Mouse (Mus musculus): Measurements from ENCODE around the gene 1810049J17Rik. TPM values are rescaled to one million over a fixed set of nuclear protein-coding genes. Genes with fewer than 3 reads are reported as not detected.
"Not testable (repeated sequence)": the region's sequence is repeated elsewhere in the genome, so short reads cannot be mapped to it uniquely, and the experiment has no call there.

1810049J17Rik gene
- 0.99 TPM in 1 of 2 replicates, not detected in the other for polyA plus RNA-seq (2014; fragmentation: Nextera tagmentation; extraction: Ambion mirVana)

- Histone ChIP-seq H3K9ac (replicated peaks; ENCODE audit: low read depth, low read length) (peak within 1 kb of the TSS; percentile 97), H3K4me3 (ENCODE audit: low read depth, low read length) (peak within 1 kb of the TSS; percentile 100), H3K9me3 (ENCODE audit: control insufficient read depth, low read length) (no peaks in the 10 kb centered on the region), H3K4me1 (ENCODE audit: control insufficient read depth, insufficient read depth, low read length) (peaks cover 21% of the 10 kb centered on the region; the same call in 1 of the 2 replicates), H3K27me3 (ENCODE audit: control insufficient read depth, insufficient read depth, low read length) (peaks cover 4% of the 10 kb centered on the region; the same call in 1 of the 2 replicates), H3K27ac (ENCODE audit: low read depth, low read length) (peak within 1 kb of the TSS; percentile 96), H3K4me2 (ENCODE audit: low read depth, low read length) (peak within 1 kb of the TSS; percentile 79), H3K36me3 (ENCODE audit: control insufficient read depth, insufficient read depth, low read length) (no peaks in the 10 kb centered on the region)
- under 1% methylated on average over 44 of the region's 70 CpGs for WGBS
- ATAC-seq (ENCODE audit: low read depth): peak; percentile 52
Measured at GRCm38 (mm10) chr15:12321788-12322621, at the start of gene 1810049J17Rik. TSS of gene 1810049J17Rik (minus strand) at chr15:12321899.

- Histone ChIP-seq H3K27me3 (ENCODE audit: control insufficient read depth, insufficient read depth, low read length) (no peaks in the 10 kb centered on the region), H3K4me1 (ENCODE audit: control insufficient read depth, insufficient read depth, low read length) (peaks cover 18% of the 10 kb centered on the region), H3K4me2 (ENCODE audit: low read depth, low read length) (no peak overlapping the region), H3K9me3 (ENCODE audit: control insufficient read depth, low read length) (no peaks in the 10 kb centered on the region), H3K36me3 (ENCODE audit: control insufficient read depth, insufficient read depth, low read length) (no peaks in the 10 kb centered on the region; the same call in 1 of the 2 replicates), H3K9ac (replicated peaks; ENCODE audit: low read depth, low read length) (no peak overlapping the region), H3K27ac (ENCODE audit: low read depth, low read length) (no peak overlapping the region), H3K4me3 (ENCODE audit: low read depth, low read length) (no peak overlapping the region)
- WGBS: 7% methylated on average over 8 of the region's 8 CpGs
- ATAC-seq (ENCODE audit: low read depth): peak; percentile 65
Measured at GRCm38 (mm10) chr15:12371183-12371582, 49.5 kb upstream of the 1810049J17Rik start.

DNA sequence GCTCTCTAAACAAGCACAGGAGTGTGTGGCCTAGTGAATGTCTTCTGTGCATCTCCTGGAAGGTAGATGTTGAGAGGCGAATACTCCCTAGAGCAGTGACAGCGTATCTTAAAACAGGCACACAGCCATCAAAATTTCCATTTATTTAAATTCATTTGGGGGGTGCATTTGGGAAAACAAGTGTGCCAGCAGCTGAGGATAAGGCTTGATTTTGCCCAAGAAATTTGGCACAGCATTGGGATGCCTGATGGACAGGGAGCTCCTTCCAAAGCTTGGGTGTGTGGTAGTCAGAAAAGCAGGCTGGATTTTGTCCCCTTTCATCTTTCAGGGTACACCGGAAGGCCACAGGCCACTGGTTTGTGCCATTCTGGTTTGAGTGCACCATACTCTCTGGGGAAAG lies 48.4 kb upstream of the 1810049J17Rik start:
- Histone ChIP-seq H3K4me3 (ENCODE audit: low read depth, low read length) (no peak overlapping the region), H3K9ac (replicated peaks; ENCODE audit: low read depth, low read length) (no peak overlapping the region), H3K4me1 (ENCODE audit: control insufficient read depth, insufficient read depth, low read length) (peaks cover 19% of the 10 kb centered on the region), H3K9me3 (ENCODE audit: control insufficient read depth, low read length) (no peaks in the 10 kb centered on the region), H3K36me3 (ENCODE audit: control insufficient read depth, insufficient read depth, low read length) (no peaks in the 10 kb centered on the region; the same call in 1 of the 2 replicates), H3K4me2 (ENCODE audit: low read depth, low read length) (no peak overlapping the region), H3K27ac (ENCODE audit: low read depth, low read length) (no peak overlapping the region), H3K27me3 (ENCODE audit: control insufficient read depth, insufficient read depth, low read length) (no peaks in the 10 kb centered on the region)
- 94% methylated on average over 3 of the region's 3 CpGs for WGBS
- no peak for ATAC-seq (ENCODE audit: low read depth)

DNA sequence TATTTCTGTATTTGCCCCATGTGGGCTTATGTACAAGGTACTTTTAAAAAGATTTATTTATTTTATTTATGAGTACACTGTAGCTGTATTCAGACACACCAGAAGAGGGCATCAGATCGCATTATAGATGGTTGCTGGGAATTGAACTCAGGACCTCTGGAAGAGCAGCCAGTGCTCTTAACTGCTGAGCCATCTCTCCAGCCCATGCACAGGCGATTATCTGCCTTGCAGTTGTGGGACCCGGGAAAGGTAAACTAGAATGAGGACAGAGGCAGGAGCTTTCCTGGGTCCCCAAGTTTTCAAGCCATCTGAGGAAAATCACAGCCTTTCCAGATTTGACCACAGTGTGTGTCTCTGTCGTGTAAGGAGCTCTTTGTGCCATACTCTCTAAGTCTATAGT lies 47.2 kb upstream of the 1810049J17Rik start:
- no peak overlapping the region for H3K9ac ChIP-seq (replicated peaks; ENCODE audit: low read depth, low read length)
- WGBS: 87% methylated on average over 4 of the region's 4 CpGs
- no peaks in the 10 kb centered on the region for H3K9me3 ChIP-seq (ENCODE audit: control insufficient read depth, low read length)
- H3K27me3 ChIP-seq (ENCODE audit: control insufficient read depth, insufficient read depth, low read length): no peaks in the 10 kb centered on the region
- H3K27ac ChIP-seq (ENCODE audit: low read depth, low read length): no peak overlapping the region
- no peak overlapping the region for H3K4me2 ChIP-seq (ENCODE audit: low read depth, low read length)
- ATAC-seq (ENCODE audit: low read depth): no peak
- H3K4me3 ChIP-seq (ENCODE audit: low read depth, low read length): no peak overlapping the region
- H3K36me3 ChIP-seq (ENCODE audit: control insufficient read depth, insufficient read depth, low read length): no peaks in the 10 kb centered on the region
- peaks cover 19% of the 10 kb centered on the region for H3K4me1 ChIP-seq (ENCODE audit: control insufficient read depth, insufficient read depth, low read length)

GRCm38 (mm10) chr15:12368357-12368756 lies 46.7 kb upstream of the 1810049J17Rik start:
- ATAC-seq (ENCODE audit: low read depth): no peak
- no peaks in the 10 kb centered on the region for H3K9me3 ChIP-seq (ENCODE audit: control insufficient read depth, low read length)
- H3K36me3 ChIP-seq (ENCODE audit: control insufficient read depth, insufficient read depth, low read length): no peaks in the 10 kb centered on the region
- no peaks in the 10 kb centered on the region for H3K27me3 ChIP-seq (ENCODE audit: control insufficient read depth, insufficient read depth, low read length)
- 43% methylated on average over 11 of the region's 11 CpGs for WGBS
- H3K4me1 ChIP-seq (ENCODE audit: control insufficient read depth, insufficient read depth, low read length): peaks cover 19% of the 10 kb centered on the region
- H3K9ac ChIP-seq (replicated peaks; ENCODE audit: low read depth, low read length): no peak overlapping the region
- no peak overlapping the region for H3K27ac ChIP-seq (ENCODE audit: low read depth, low read length)
- no peak overlapping the region for H3K4me2 ChIP-seq (ENCODE audit: low read depth, low read length)
- H3K4me3 ChIP-seq (ENCODE audit: low read depth, low read length): no peak overlapping the region

DNA sequence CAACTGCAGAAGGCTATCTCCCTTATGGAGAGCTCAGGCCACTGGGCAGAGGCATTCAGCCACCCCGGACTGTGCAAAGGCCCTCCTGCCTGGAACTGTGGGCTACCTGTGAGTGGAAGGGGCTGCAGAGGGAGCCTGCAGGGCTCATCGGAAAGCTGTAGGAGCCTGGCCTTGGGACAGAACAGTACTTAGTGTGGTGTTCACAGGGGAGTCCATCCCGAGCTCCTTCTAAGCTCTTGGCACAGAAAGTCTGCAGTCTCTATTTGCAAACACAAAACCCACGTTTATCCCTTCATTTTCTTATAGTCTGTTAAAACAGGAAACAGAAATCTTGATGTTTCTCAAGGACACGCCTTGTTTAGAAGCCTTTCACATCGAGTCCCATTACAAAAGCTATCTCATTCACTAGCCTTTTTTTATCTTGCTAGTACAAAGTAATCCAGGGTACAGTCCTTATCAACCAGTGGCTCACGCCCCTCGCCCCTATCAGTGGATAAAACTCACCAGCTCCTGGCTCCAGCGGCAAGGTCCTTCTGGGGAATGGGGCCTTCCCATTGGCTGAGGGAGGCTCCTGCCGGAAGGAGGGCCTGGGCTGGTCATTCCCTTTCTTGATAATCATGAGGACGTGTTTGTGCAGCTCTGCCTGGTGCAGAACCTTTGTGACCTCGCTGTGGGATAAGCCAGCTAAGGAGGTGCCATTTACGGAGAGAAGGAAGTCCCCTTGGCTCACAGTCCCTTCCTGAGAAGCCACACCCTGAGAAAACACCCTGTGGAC lies 45.8 kb upstream of the 1810049J17Rik start:
- Histone ChIP-seq H3K27me3 (ENCODE audit: control insufficient read depth, insufficient read depth, low read length) (no peaks in the 10 kb centered on the region), H3K9ac (replicated peaks; ENCODE audit: low read depth, low read length) (no peak overlapping the region), H3K27ac (ENCODE audit: low read depth, low read length) (no peak overlapping the region), H3K4me1 (ENCODE audit: control insufficient read depth, insufficient read depth, low read length) (peaks cover 19% of the 10 kb centered on the region), H3K9me3 (ENCODE audit: control insufficient read depth, low read length) (no peaks in the 10 kb centered on the region), H3K36me3 (ENCODE audit: control insufficient read depth, insufficient read depth, low read length) (no peaks in the 10 kb centered on the region), H3K4me3 (ENCODE audit: low read depth, low read length) (no peak overlapping the region), H3K4me2 (ENCODE audit: low read depth, low read length) (no peak overlapping the region)
- WGBS: 58% methylated on average over 13 of the region's 13 CpGs
- no peak for ATAC-seq (ENCODE audit: low read depth)

- not testable (repeated sequence) for H3K4me2 ChIP-seq (ENCODE audit: low read depth, low read length); ATAC-seq (ENCODE audit: low read depth); H3K36me3 ChIP-seq (ENCODE audit: control insufficient read depth, insufficient read depth, low read length); H3K9me3 ChIP-seq (ENCODE audit: control insufficient read depth, low read length); H3K4me3 ChIP-seq (ENCODE audit: low read depth, low read length); H3K9ac ChIP-seq (replicated peaks; ENCODE audit: low read depth, low read length); H3K27me3 ChIP-seq (ENCODE audit: control insufficient read depth, insufficient read depth, low read length)
- WGBS: 87% methylated on average over 11 of the region's 11 CpGs
- Histone ChIP-seq H3K4me1 (ENCODE audit: control insufficient read depth, insufficient read depth, low read length) (peaks cover 19% of the 10 kb centered on the region), H3K27ac (ENCODE audit: low read depth, low read length) (peak overlapping the region; percentile 66)
Measured at GRCm38 (mm10) chr15:12366580-12367305, 45.0 kb upstream of the 1810049J17Rik start.

DNA sequence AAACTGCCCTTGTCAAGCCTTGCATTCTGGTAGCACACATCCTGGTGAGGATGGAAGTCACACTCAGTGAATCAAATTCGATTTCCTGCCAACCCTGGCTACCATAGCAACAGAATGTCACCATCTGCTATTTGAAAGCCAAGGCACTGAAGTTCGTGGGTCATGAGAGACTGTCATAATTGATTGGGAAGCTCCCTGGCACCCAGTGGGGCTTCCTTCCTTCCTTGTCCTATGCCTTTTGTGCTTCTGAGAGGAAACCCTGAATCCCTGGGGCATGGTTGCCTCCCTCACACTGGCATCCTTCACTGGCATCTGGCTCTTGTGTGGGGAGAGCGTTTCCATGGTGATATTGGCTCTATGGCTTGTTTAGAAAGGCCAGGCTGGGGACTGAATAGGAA lies 44.4 kb upstream of the 1810049J17Rik start:
- peak overlapping the region; percentile 66 for H3K27ac ChIP-seq (ENCODE audit: low read depth, low read length)
- ATAC-seq (ENCODE audit: low read depth): peak; percentile 92
- no peak overlapping the region for H3K4me3 ChIP-seq (ENCODE audit: low read depth, low read length)
- H3K36me3 ChIP-seq (ENCODE audit: control insufficient read depth, insufficient read depth, low read length): no peaks in the 10 kb centered on the region
- no peak overlapping the region for H3K4me2 ChIP-seq (ENCODE audit: low read depth, low read length)
- peaks cover 19% of the 10 kb centered on the region for H3K4me1 ChIP-seq (ENCODE audit: control insufficient read depth, insufficient read depth, low read length)
- WGBS: 7% methylated on average over 3 of the region's 3 CpGs
- no peaks in the 10 kb centered on the region for H3K9me3 ChIP-seq (ENCODE audit: control insufficient read depth, low read length)
- H3K27me3 ChIP-seq (ENCODE audit: control insufficient read depth, insufficient read depth, low read length): no peaks in the 10 kb centered on the region
- no peak overlapping the region for H3K9ac ChIP-seq (replicated peaks; ENCODE audit: low read depth, low read length)

All from neural tube, embryonic 14.5 days (tissue).